Mouse (Mus musculus): ENCODE measurements at regions not wholly inside any gene's neighbourhood (a gene's known extent, or its start where the extent isn't known, plus 50 kb on each side); places are given as distances from the start of the nearest gene placed in this dataset.
"Not testable (repeated sequence)": the region's sequence is repeated elsewhere in the genome, so short reads cannot be mapped to it uniquely, and the experiment has no call there.

GRCm38 (mm10) chr2:94690560-94690959 is 252.6 kb upstream of the Api5 start:
- Histone ChIP-seq H3K9ac (replicated peaks; ENCODE audit: low read depth, low read length) (no peak overlapping the region), H3K9me3 (ENCODE audit: control insufficient read depth, low read length) (no peaks in the 10 kb centered on the region), H3K4me2 (ENCODE audit: low read length) (no peak overlapping the region), H3K4me1 (replicated peaks; ENCODE audit: control insufficient read depth, insufficient read depth, low read length) (peaks cover 3% of the 10 kb centered on the region; the same call in 1 of the 2 replicates), H3K4me3 (replicated peaks; ENCODE audit: low read length) (no peak overlapping the region), H3K27me3 (replicated peaks; ENCODE audit: control insufficient read depth, insufficient read depth, low read length) (no peaks in the 10 kb centered on the region), H3K36me3 (ENCODE audit: control insufficient read depth, insufficient read depth) (no peaks in the 10 kb centered on the region), H3K27ac (ENCODE audit: low read length) (no peak overlapping the region)
- 39% methylated on average over 4 of the region's 4 CpGs for WGBS
- no peak; the same call in 1 of the 2 replicates for ATAC-seq

DNA sequence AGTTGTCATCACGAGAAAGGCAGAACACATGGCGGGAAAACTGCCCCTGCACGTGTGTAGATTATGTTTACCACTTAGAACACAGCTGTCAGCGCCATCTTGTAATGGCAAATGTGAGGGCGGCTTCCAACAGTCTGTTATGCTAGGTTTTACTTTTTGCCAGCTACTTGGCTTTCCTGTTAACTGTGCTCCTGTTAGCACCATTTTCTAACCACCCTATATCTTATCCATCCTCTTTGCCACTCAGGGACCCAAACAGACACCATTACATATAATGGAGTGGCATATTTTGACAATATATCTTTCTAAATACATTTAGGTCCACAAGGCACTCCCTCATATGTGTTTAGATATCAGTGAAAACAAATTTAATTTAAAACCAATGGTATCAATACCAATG is 247.7 kb upstream of the Api5 start:
- H3K27ac ChIP-seq (ENCODE audit: low read length); H3K9ac ChIP-seq (replicated peaks; ENCODE audit: low read depth, low read length); H3K4me2 ChIP-seq (ENCODE audit: low read length); H3K27me3 ChIP-seq (replicated peaks; ENCODE audit: control insufficient read depth, insufficient read depth, low read length); H3K9me3 ChIP-seq (ENCODE audit: control insufficient read depth, low read length); H3K4me1 ChIP-seq (replicated peaks; ENCODE audit: control insufficient read depth, insufficient read depth, low read length); H3K4me3 ChIP-seq (replicated peaks; ENCODE audit: low read length); H3K36me3 ChIP-seq (ENCODE audit: control insufficient read depth, insufficient read depth): not testable (repeated sequence)
- 84% methylated on average over 2 of the region's 5 CpGs for WGBS
- ATAC-seq = peak; percentile 62

- no peak overlapping the region for H3K4me2 ChIP-seq (ENCODE audit: low read length)
- WGBS = 75% methylated on average over 6 of the region's 6 CpGs
- H3K4me1 ChIP-seq (replicated peaks; ENCODE audit: control insufficient read depth, insufficient read depth, low read length) = no peaks in the 10 kb centered on the region
- no peak overlapping the region for H3K27ac ChIP-seq (ENCODE audit: low read length)
- H3K4me3 ChIP-seq (replicated peaks; ENCODE audit: low read length) = no peak overlapping the region
- no peaks in the 10 kb centered on the region for H3K27me3 ChIP-seq (replicated peaks; ENCODE audit: control insufficient read depth, insufficient read depth, low read length)
- H3K36me3 ChIP-seq (ENCODE audit: control insufficient read depth, insufficient read depth) = no peaks in the 10 kb centered on the region
- H3K9ac ChIP-seq (replicated peaks; ENCODE audit: low read depth, low read length) = no peak overlapping the region
- H3K9me3 ChIP-seq (ENCODE audit: control insufficient read depth, low read length) = no peaks in the 10 kb centered on the region
- 0 out of 2 replicates have a peak, but pooled peaks have one; percentile 49 for ATAC-seq
Observed at GRCm38 (mm10) chr2:94680096-94680765, 242.3 kb upstream of the Api5 start.

GRCm38 (mm10) chr2:94665850-94666249 is 227.9 kb upstream of the Api5 start:
- Histone ChIP-seq H3K36me3 (ENCODE audit: control insufficient read depth, insufficient read depth) (no peaks in the 10 kb centered on the region), H3K9ac (replicated peaks; ENCODE audit: low read depth, low read length) (no peak overlapping the region), H3K4me1 (replicated peaks; ENCODE audit: control insufficient read depth, insufficient read depth, low read length) (no peaks in the 10 kb centered on the region), H3K27ac (ENCODE audit: low read length) (no peak overlapping the region), H3K27me3 (replicated peaks; ENCODE audit: control insufficient read depth, insufficient read depth, low read length) (no peaks in the 10 kb centered on the region), H3K4me2 (ENCODE audit: low read length) (no peak overlapping the region), H3K4me3 (replicated peaks; ENCODE audit: low read length) (no peak overlapping the region), H3K9me3 (ENCODE audit: control insufficient read depth, low read length) (no peaks in the 10 kb centered on the region)
- ATAC-seq = no peak
- WGBS = 86% methylated on average over 2 of the region's 2 CpGs

- H3K4me2 ChIP-seq (ENCODE audit: low read length) = no peak overlapping the region
- no peaks in the 10 kb centered on the region for H3K4me1 ChIP-seq (replicated peaks; ENCODE audit: control insufficient read depth, insufficient read depth, low read length)
- no peak overlapping the region for H3K27ac ChIP-seq (ENCODE audit: low read length)
- WGBS = 82% methylated on average over 8 of the region's 8 CpGs
- no peaks in the 10 kb centered on the region for H3K27me3 ChIP-seq (replicated peaks; ENCODE audit: control insufficient read depth, insufficient read depth, low read length)
- no peaks in the 10 kb centered on the region for H3K9me3 ChIP-seq (ENCODE audit: control insufficient read depth, low read length)
- H3K4me3 ChIP-seq (replicated peaks; ENCODE audit: low read length) = no peak overlapping the region
- H3K9ac ChIP-seq (replicated peaks; ENCODE audit: low read depth, low read length) = no peak overlapping the region
- no peaks in the 10 kb centered on the region for H3K36me3 ChIP-seq (ENCODE audit: control insufficient read depth, insufficient read depth)
- ATAC-seq = no peak
Observed at GRCm38 (mm10) chr2:94658426-94658825, 220.5 kb upstream of the Api5 start.
